Mouse (Mus musculus): ENCODE results near the gene Vmn1r7.
"Not testable (repeated sequence)": the region's sequence is repeated elsewhere in the genome, so short reads cannot be mapped to it uniquely, and the experiment has no call there.

Vmn1r7 gene

DNA sequence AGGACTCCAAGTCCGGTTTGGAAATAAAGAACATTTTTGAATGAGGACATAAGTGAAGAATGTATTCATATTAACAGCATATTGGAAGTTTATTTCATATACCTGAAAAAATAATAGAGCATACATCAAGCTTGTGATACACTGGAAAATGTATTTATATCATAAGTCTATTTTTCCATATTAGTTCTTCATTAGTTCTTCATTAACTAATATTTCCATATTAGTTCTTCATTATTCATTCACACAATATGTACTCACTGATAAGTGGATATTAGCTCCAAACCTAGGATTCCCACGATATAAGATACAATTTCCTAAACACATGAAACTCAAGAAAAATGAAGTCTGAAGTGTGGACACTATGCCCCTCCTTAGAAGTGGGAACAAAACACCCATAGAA is at the start of gene Vmn1r7:
TSS of gene Vmn1r7 (minus strand) at position 101 of the 400 bp plus-strand sequence.
- not testable (repeated sequence) for DNase-seq (ENCODE audit: low read depth, low spot score)

DNA sequence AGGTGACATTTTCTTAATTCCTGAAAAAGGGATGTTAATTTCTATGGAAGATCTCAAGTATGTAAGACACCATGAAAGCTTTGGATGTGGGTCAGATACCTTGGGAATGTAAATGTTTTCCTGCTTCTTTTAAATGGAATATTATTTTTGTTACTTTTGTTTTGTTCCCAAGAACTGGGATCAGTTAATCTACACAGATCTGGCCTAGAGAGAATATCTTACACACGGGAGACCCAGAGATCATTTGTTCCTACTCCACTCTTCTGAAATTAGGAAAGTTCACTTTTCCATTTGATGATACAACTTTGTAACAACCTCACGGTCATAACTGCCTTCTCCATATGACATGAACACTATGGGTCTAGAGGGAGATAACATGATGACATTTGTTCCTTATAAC is 41.4 kb upstream of the Vmn1r7 start, which contains the start of gene Vmn1r9:
TSS of gene Vmn1r9 (plus strand) at position 301 of the 400 bp plus-strand sequence.
- DNase-seq (ENCODE audit: low read depth, low spot score), result no peak

- DNase-seq (ENCODE audit: low read depth, low spot score), result no peak
These were observed 38.6 kb upstream of the Vmn1r7 start for GRCm38 (mm10) chr6:57063730-57064129.

GRCm38 (mm10) chr6:57034674-57035073 is 9.6 kb upstream of the Vmn1r7 start:
- DNase-seq (ENCODE audit: low read depth, low spot score), result no peak

DNA sequence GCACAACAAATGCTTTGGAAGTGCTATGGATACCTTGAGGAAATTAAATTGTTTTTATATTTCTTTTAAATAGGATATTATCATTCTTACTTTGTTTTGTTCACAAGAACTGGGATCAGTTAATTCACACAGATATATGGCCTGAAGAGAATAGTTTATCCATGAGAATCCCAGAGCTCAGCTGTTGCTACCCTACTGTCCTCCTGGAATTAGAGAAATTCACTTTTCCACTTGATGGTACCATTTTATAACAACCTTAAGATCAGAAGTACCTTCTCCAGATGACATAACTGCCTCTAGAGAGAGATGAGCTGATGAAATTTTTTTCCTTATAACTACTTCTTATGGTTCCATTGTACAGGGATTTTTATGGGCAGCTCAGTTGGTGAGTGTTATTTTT is 6.9 kb upstream of the Vmn1r7 start, which contains the start of gene Vmn1r8:
TSS of gene Vmn1r8 (plus strand) at position 301 of the 400 bp plus-strand sequence.
- DNase-seq (ENCODE audit: low read depth, low spot score), result no peak

DNA sequence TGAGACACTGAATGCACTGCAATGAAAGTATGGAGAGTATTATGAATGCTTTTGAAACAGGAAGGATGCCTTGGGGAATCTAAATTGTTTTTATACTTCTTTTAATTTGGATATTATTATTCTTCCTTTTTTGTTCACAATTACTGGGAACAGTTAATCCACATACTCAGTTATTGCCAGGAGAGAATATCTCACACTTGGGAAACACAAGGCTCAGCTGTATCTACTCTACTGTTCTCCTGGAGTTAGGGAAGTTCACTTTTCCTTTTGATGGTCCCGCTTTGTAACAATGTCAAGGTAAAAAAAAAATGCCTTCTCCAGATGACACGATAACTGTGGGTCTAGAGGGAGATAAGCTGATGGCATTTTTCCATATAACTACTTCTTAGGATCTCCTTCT is 28.2 kb downstream of the Vmn1r7 start, which contains the start of gene Vmn1r6:
TSS of gene Vmn1r6 (plus strand) at position 301 of the 400 bp plus-strand sequence.
- DNase-seq (ENCODE audit: low read depth, low spot score), result no peak
